8 mouse cellular contexts compared by ENCODE assay signal in the genomic region with DNA sequence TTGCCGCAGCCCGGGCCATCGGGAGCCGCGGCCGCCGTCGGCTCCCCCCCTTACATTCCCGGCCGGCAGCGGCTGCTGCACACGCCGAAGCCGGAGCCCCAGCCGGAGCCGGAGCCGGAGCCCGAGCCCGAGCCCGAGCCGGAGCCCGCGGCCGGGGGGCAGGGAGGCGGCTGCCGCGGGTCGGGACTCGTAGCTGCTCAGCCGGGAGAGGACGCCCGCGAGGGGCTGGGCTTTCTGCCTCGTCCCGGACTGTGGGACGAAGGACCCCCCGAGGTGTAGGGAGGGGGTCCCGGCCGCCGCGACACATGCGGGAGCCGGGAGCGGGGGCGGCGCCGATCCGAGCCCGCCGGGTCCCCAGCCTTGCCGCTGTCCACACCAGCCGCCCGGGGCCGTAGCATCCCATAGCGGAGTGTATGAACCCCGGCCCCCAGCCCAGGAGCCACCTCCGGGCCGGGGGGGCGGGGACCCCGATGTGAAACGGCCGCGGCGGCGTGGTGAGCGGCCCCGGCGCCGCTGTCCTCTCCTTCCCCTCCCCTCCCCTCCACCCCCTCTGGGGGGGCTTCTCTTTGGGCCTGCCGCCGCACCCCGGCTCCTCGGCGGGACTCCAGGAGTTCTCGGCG. TPM values are rescaled to one million over a fixed set of nuclear protein-coding genes. Genes with fewer than 3 reads are reported as not detected.
DNase-seq lines count a peak whose midpoint lies in the region; ATAC-seq and TF ChIP-seq lines count a peak whose summit lies in the region.

A gene (plus strand): TSS at position 507 of the 620 bp plus-strand sequence.

- peak within 1 kb of the TSS; percentile 86 for H3K9ac ChIP-seq in hindbrain, embryonic 14.5 days
- H3K9ac ChIP-seq in midbrain, postnatal 0 days (replicated peaks; ENCODE audit: low read length, poor library complexity, severe bottlenecking): peak within 1 kb of the TSS; percentile 87

- ATAC-seq in hindbrain, embryonic 14.5 days (ENCODE audit: low FRiP score): no peak; the same call in 1 of the 2 replicates
- ATAC-seq in midbrain, postnatal 0 days (ENCODE audit: low FRiP score): peak; percentile 58
- ATAC-seq in megakaryocyte progenitor cell, adult 5-6 weeks (replicated peaks; ENCODE audit: poor library complexity): no peak

- H3K36me3 ChIP-seq in hindbrain, embryonic 14.5 days (replicated peaks; ENCODE audit: control insufficient read depth, insufficient read depth): no peaks in the 10 kb centered on the region
- H3K36me3 ChIP-seq in midbrain, postnatal 0 days (ENCODE audit: insufficient read depth, low read length): no peaks in the 10 kb centered on the region

- peak; percentile 37 for DNase-seq in right cerebral cortex, postnatal 4 days
- no peak for DNase-seq in right cerebral cortex, postnatal 14 days
- peak in 1 of 2 experiments; percentile 12 for DNase-seq in adrenal gland, postnatal 36 days
- no peak for DNase-seq in gastrocnemius, adult 2 months
- DNase-seq in hindbrain, embryonic 14.5 days (ENCODE audit: low spot score): no peak
- DNase-seq in left cerebral cortex, postnatal 4 days: peak; percentile 41
- peak; percentile 6 for DNase-seq in midbrain, postnatal 0 days (ENCODE audit: low spot score)

- H3K4me3 ChIP-seq in gastrocnemius, adult 2 months: peak within 1 kb of the TSS; percentile 85
- peak within 1 kb of the TSS; percentile 93 for H3K4me3 ChIP-seq in hindbrain, embryonic 14.5 days (replicated peaks; ENCODE audit: low read length)
- H3K4me3 ChIP-seq in midbrain, postnatal 0 days (ENCODE audit: low read depth, low read length): peak within 1 kb of the TSS; percentile 97

- H3K4me2 ChIP-seq in hindbrain, embryonic 14.5 days (replicated peaks): peak within 1 kb of the TSS; percentile 99
- peak within 1 kb of the TSS; percentile 99 for H3K4me2 ChIP-seq in midbrain, postnatal 0 days (ENCODE audit: low read depth, low read length, poor library complexity, severe bottlenecking)

- peaks cover 27% of the 10 kb centered on the region for H3K4me1 ChIP-seq in hindbrain, embryonic 14.5 days (replicated peaks; ENCODE audit: control insufficient read depth, insufficient read depth, low read length)
- H3K4me1 ChIP-seq in midbrain, postnatal 0 days (ENCODE audit: insufficient read depth, low read length): no peaks in the 10 kb centered on the region; the same call in 1 of the 2 replicates

- peak within 1 kb of the TSS; percentile 92 for H3K27ac ChIP-seq in gastrocnemius, adult 2 months
- H3K27ac ChIP-seq in hindbrain, embryonic 14.5 days: peak within 1 kb of the TSS; percentile 93
- peak within 1 kb of the TSS; percentile 94 for H3K27ac ChIP-seq in midbrain, postnatal 0 days (ENCODE audit: low read depth, low read length)

- no peaks in the 10 kb centered on the region for H3K27me3 ChIP-seq in hindbrain, embryonic 14.5 days (ENCODE audit: control insufficient read depth, insufficient read depth, low read length)
- no peaks in the 10 kb centered on the region for H3K27me3 ChIP-seq in midbrain, postnatal 0 days (ENCODE audit: insufficient read depth, low read length)

- intact Hi-C loops in gastrocnemius, adult 2 months (cut with DNase I): loop anchor here (10.0 kb wide), 1 partner anchor 120 kb away; no protein-coding TSS in a partner anchor
- intact Hi-C loops in left cerebral cortex, postnatal 4 days (cut with DNase I): loop anchor here (10.0 kb wide), 2 partner anchors 70 to 120 kb away; no protein-coding TSS in a partner anchor

- H3K9me3 ChIP-seq in hindbrain, embryonic 14.5 days (ENCODE audit: control insufficient read depth, low read length): no peaks in the 10 kb centered on the region
- no peaks in the 10 kb centered on the region for H3K9me3 ChIP-seq in midbrain, postnatal 0 days (ENCODE audit: low read length)

- no peak for TF ChIP-seq CTCF in gastrocnemius, adult 2 months (IDR thresholded peaks at IDR 0.05)
- TF ChIP-seq CTCF in midbrain, postnatal 0 days (IDR thresholded peaks at IDR 0.05): no peak

- WGBS in hindbrain, embryonic 14.5 days: 0% methylated on average over 59 of the region's 76 CpGs
- under 1% methylated on average over 24 of the region's 76 CpGs for WGBS in midbrain, postnatal 0 days

RNA-seq across cellular contexts. Expression of the gene that starts here (rescaled TPM):
- 10 to 100 TPM; 15.2 to 18.6 TPM for total RNA-seq in adrenal gland, postnatal 36 days (2021)
- 10 to 100 TPM; 12.1 to 27.7 TPM for total RNA-seq in gastrocnemius, adult 2 months (2021)
- polyA plus RNA-seq in hindbrain, embryonic 14.5 days (2014; fragmentation: Nextera tagmentation; extraction: Ambion mirVana): 37.4 and 38.0 TPM in 2 replicates
- total RNA-seq in left cerebral cortex, postnatal 4 days (2021): 100 to 1,000 TPM; 124 to 133 TPM
- total RNA-seq in midbrain, postnatal 0 days (2014; rRNA removed): 42.1 and 46.9 TPM in 2 replicates
- 34.4 TPM in 2 replicates for polyA plus RNA-seq in midbrain, postnatal 0 days (2015; fragmentation: Nextera tagmentation; extraction: Ambion mirVana)
- 7.5 and 8.4 TPM in 2 replicates for total RNA-seq in megakaryocyte progenitor cell, adult 5-6 weeks (2015)
- total RNA-seq in megakaryocyte progenitor cell, adult 5-6 weeks (2017): 10.0 and 18.5 TPM in 2 replicates

Comparison
In these comparisons a context has a peak if more than half of its experiments do, and no peak if none do; other contexts are left out.
1. DNase-seq: peak in right cerebral cortex, postnatal 4 days (single experiment), left cerebral cortex, postnatal 4 days (single experiment) and midbrain, postnatal 0 days (single experiment); none in right cerebral cortex, postnatal 14 days (single experiment), gastrocnemius, adult 2 months (single experiment) and hindbrain, embryonic 14.5 days (single experiment).
2. Peak in every context shown above with its lines, with median percentiles within 50 percentile points of each other: H3K27ac ChIP-seq and H3K4me3 ChIP-seq.